Mouse (Mus musculus) forebrain, embryonic 13.5 days (tissue): ENCODE measurements around the gene Prmt3. TPM values are rescaled to one million over a fixed set of nuclear protein-coding genes. Genes with fewer than 3 reads are reported as not detected.

ENCODE experiments used
- ATAC-seq: fragments of 200-750 bp; cut with Nextera tagmentation; 2 replicates; pipeline ENCODE4 v1.8.0; 2017
- H3K27ac ChIP-seq: fragments of 300-500 bp; sonication (generic); 2 replicates; pipeline ENCODE4 v1.5.1; 2015; ENCODE audit warnings: inconsistent platforms, mild to moderate bottlenecking, moderate library complexity
- H3K27me3 ChIP-seq: fragments of 300-500 bp; sonication (generic); 2 replicates; pipeline ENCODE4 v1.6.1; 2015; ENCODE audit warnings: mild to moderate bottlenecking, inconsistent platforms
- H3K36me3 ChIP-seq: fragments of 300-500 bp; sonication (generic); 2 replicates; pipeline ENCODE4 v1.6.1; 2015; ENCODE audit warnings: mild to moderate bottlenecking, inconsistent platforms; ENCODE audit not compliant: poor library complexity, severe bottlenecking
- H3K4me1 ChIP-seq: fragments of 300-500 bp; sonication (generic); 2 replicates; pipeline ENCODE4 v1.6.1; 2015; ENCODE audit warnings: inconsistent platforms
- H3K4me2 ChIP-seq: fragments of 300-500 bp; sonication (generic); 2 replicates; pipeline ENCODE4 v1.6.1; 2015; ENCODE audit warnings: inconsistent platforms, mild to moderate bottlenecking, moderate library complexity
- H3K4me3 ChIP-seq: fragments of 300-500 bp; sonication (generic); 2 replicates; pipeline ENCODE4 v1.5.1; 2015; ENCODE audit warnings: mild to moderate bottlenecking, inconsistent platforms
- H3K9ac ChIP-seq: fragments of 300-500 bp; sonication (generic); 2 replicates; pipeline ENCODE4 v1.6.1; 2015; ENCODE audit warnings: mild to moderate bottlenecking, inconsistent platforms
- H3K9me3 ChIP-seq: fragments of 300-500 bp; sonication (generic); replicated peaks from 2 replicates; pipeline ENCODE4 v1.6.1; 2016; ENCODE audit warnings: inconsistent platforms
- WGBS: fragments of 180-500 bp; shearing (Covaris S2); methylation state at CpG from one replicate; pipeline ENCODE4 v1.1.7; 2015; 5-methylcytosine and 5-hydroxymethylcytosine counted together
- polyA plus RNA-seq: library from polyadenylated mRNA; unstranded; fragments of >200 nt; fragmentation: Nextera tagmentation; extraction: Ambion mirVana; gene quantifications from 2 replicates; pipeline ENCODE4 v1.2.1, GENCODE M21; 2015

The Prmt3 gene
- polyA plus RNA-seq: 47.6 and 53.3 TPM in 2 replicates

GRCm38 (mm10) chr7:49778114-49778901 lies at the start of gene Prmt3:
Gene Prmt3 (plus strand): TSS chr7:49778346.
- Histone ChIP-seq H3K9ac (peak within 1 kb of the TSS; percentile 72), H3K27ac (peak within 1 kb of the TSS; percentile 66), H3K36me3 (peaks cover 15% of the 10 kb centered on the region), H3K27me3 (0 out of 2 replicates have a peak, but pooled peaks cover 4% of the 10 kb centered on the region), H3K9me3 (no peaks in the 10 kb centered on the region), H3K4me1 (peaks cover 18% of the 10 kb centered on the region), H3K4me3 (peak within 1 kb of the TSS; percentile 63), H3K4me2 (peak within 1 kb of the TSS; percentile 65)
- under 1% methylated on average over 76 of the region's 92 CpGs for WGBS
- ATAC-seq: peak; percentile 97

- peaks cover 7% of the 10 kb centered on the region for H3K4me1 ChIP-seq
- no peak overlapping the region for H3K4me2 ChIP-seq
- H3K27me3 ChIP-seq: peaks cover 66% of the 10 kb centered on the region
- no peaks in the 10 kb centered on the region for H3K9me3 ChIP-seq
- H3K4me3 ChIP-seq: no peak overlapping the region
- WGBS: 56% methylated on average over 4 of the region's 4 CpGs
- H3K9ac ChIP-seq: no peak overlapping the region
- H3K36me3 ChIP-seq: no peaks in the 10 kb centered on the region
- no peak overlapping the region for H3K27ac ChIP-seq
- ATAC-seq: no peak
These were observed 43.8 kb upstream of the Prmt3 start for GRCm38 (mm10) chr7:49734342-49734741.

GRCm38 (mm10) chr7:49739448-49739847 lies 38.7 kb upstream of the Prmt3 start:
- Histone ChIP-seq H3K4me2 (0 out of 2 replicates have a peak overlapping the region, but pooled peaks have one; percentile 8), H3K4me3 (no peak overlapping the region), H3K9ac (0 out of 2 replicates have a peak overlapping the region, but pooled peaks have one; percentile 30), H3K36me3 (no peaks in the 10 kb centered on the region), H3K4me1 (peaks cover 27% of the 10 kb centered on the region), H3K9me3 (no peaks in the 10 kb centered on the region), H3K27me3 (peaks cover 76% of the 10 kb centered on the region), H3K27ac (no peak overlapping the region)
- WGBS: 14% methylated on average over 8 of the region's 8 CpGs
- peak; percentile 53; the same call in 1 of the 2 replicates for ATAC-seq

- H3K27ac ChIP-seq: no peak overlapping the region
- H3K4me3 ChIP-seq: no peak overlapping the region
- no peaks in the 10 kb centered on the region for H3K9me3 ChIP-seq
- no peaks in the 10 kb centered on the region for H3K36me3 ChIP-seq
- no peak for ATAC-seq
- peaks cover 90% of the 10 kb centered on the region for H3K27me3 ChIP-seq
- 33% methylated on average over 5 of the region's 5 CpGs for WGBS
- peaks cover 27% of the 10 kb centered on the region for H3K4me1 ChIP-seq
- no peak overlapping the region for H3K4me2 ChIP-seq
- H3K9ac ChIP-seq: no peak overlapping the region
These were observed 36.7 kb upstream of the Prmt3 start for GRCm38 (mm10) chr7:49741474-49741873.

GRCm38 (mm10) chr7:49741923-49742322 lies 36.2 kb upstream of the Prmt3 start:
- Histone ChIP-seq H3K27me3 (peaks cover 90% of the 10 kb centered on the region), H3K4me1 (peaks cover 27% of the 10 kb centered on the region), H3K9ac (no peak overlapping the region), H3K36me3 (no peaks in the 10 kb centered on the region), H3K9me3 (no peaks in the 10 kb centered on the region), H3K4me3 (no peak overlapping the region), H3K4me2 (no peak overlapping the region), H3K27ac (no peak overlapping the region)
- WGBS: 5% methylated on average over 10 of the region's 10 CpGs
- ATAC-seq: no peak

- WGBS: 7% methylated on average over 4 of the region's 4 CpGs
- no peak overlapping the region for H3K9ac ChIP-seq
- no peaks in the 10 kb centered on the region for H3K9me3 ChIP-seq
- H3K4me3 ChIP-seq: no peak overlapping the region
- H3K36me3 ChIP-seq: no peaks in the 10 kb centered on the region
- ATAC-seq: 0 out of 2 replicates have a peak, but pooled peaks have one; percentile 26
- H3K27ac ChIP-seq: no peak overlapping the region
- H3K27me3 ChIP-seq: peaks cover 93% of the 10 kb centered on the region
- H3K4me2 ChIP-seq: no peak overlapping the region
- no peaks in the 10 kb centered on the region for H3K4me1 ChIP-seq
These were observed 27.0 kb upstream of the Prmt3 start for GRCm38 (mm10) chr7:49751148-49751547.

GRCm38 (mm10) chr7:49752730-49753506 lies 25.2 kb upstream of the Prmt3 start:
- WGBS: 29% methylated on average over 25 of the region's 25 CpGs
- ATAC-seq: 0 out of 2 replicates have a peak, but pooled peaks have one; percentile 28
- no peak overlapping the region for H3K4me3 ChIP-seq

GRCm38 (mm10) chr7:49754767-49755166 lies 23.4 kb upstream of the Prmt3 start:
- peaks cover 97% of the 10 kb centered on the region for H3K27me3 ChIP-seq
- WGBS: 5% methylated on average over 9 of the region's 9 CpGs
- H3K36me3 ChIP-seq: no peaks in the 10 kb centered on the region
- no peak overlapping the region for H3K9ac ChIP-seq
- no peak overlapping the region for H3K27ac ChIP-seq
- H3K4me1 ChIP-seq: peaks cover 6% of the 10 kb centered on the region; the same call in 1 of the 2 replicates
- no peak overlapping the region for H3K4me2 ChIP-seq
- no peak overlapping the region for H3K4me3 ChIP-seq
- ATAC-seq: 0 out of 2 replicates have a peak, but pooled peaks have one; percentile 28
- H3K9me3 ChIP-seq: 0 out of 2 replicates have a peak, but pooled peaks cover 2% of the 10 kb centered on the region

More at GRCm38 (mm10) chr7:49752730-49753506, 25.2 kb upstream of the Prmt3 start:
- Histone ChIP-seq H3K27ac (no peak overlapping the region), H3K9me3 (no peaks in the 10 kb centered on the region), H3K27me3 (peaks cover 91% of the 10 kb centered on the region), H3K36me3 (no peaks in the 10 kb centered on the region), H3K4me1 (no peaks in the 10 kb centered on the region), H3K9ac (no peak overlapping the region), H3K4me2 (no peak overlapping the region)

GRCm38 (mm10) chr7:49758934-49759571 lies 19.1 kb upstream of the Prmt3 start, which contains the start of gene Htatip2:
Gene Htatip2 (plus strand): TSS chr7:49759115.
- peak within 1 kb of the TSS; percentile 64 for H3K4me2 ChIP-seq
- peak within 1 kb of the TSS; percentile 41 for H3K4me3 ChIP-seq
- H3K36me3 ChIP-seq: no peaks in the 10 kb centered on the region
- H3K27ac ChIP-seq: no peak within 1 kb of the TSS
- 0 out of 2 replicates have a peak, but pooled peaks cover 2% of the 10 kb centered on the region for H3K9me3 ChIP-seq
- H3K9ac ChIP-seq: peak within 1 kb of the TSS; percentile 41
- H3K4me1 ChIP-seq: peaks cover 6% of the 10 kb centered on the region; the same call in 1 of the 2 replicates
- peak; percentile 79 for ATAC-seq
- peaks cover 86% of the 10 kb centered on the region for H3K27me3 ChIP-seq
- WGBS: 3% methylated on average over 25 of the region's 42 CpGs

GRCm38 (mm10) chr7:49762605-49763004 lies 15.5 kb upstream of the Prmt3 start:
- Histone ChIP-seq H3K9ac (no peak overlapping the region), H3K4me1 (peaks cover 6% of the 10 kb centered on the region; the same call in 1 of the 2 replicates), H3K9me3 (0 out of 2 replicates have a peak, but pooled peaks cover 2% of the 10 kb centered on the region), H3K27me3 (peaks cover 84% of the 10 kb centered on the region), H3K4me3 (no peak overlapping the region), H3K36me3 (no peaks in the 10 kb centered on the region), H3K27ac (no peak overlapping the region), H3K4me2 (no peak overlapping the region)
- no peak for ATAC-seq
- 66% methylated on average over 13 of the region's 13 CpGs for WGBS

- Histone ChIP-seq H3K9ac (no peak overlapping the region), H3K4me3 (no peak overlapping the region), H3K27ac (no peak overlapping the region), H3K36me3 (no peaks in the 10 kb centered on the region), H3K9me3 (0 out of 2 replicates have a peak, but pooled peaks cover 2% of the 10 kb centered on the region), H3K4me2 (no peak overlapping the region), H3K27me3 (peaks cover 75% of the 10 kb centered on the region), H3K4me1 (peaks cover 4% of the 10 kb centered on the region; the same call in 1 of the 2 replicates)
- ATAC-seq: no peak
- 79% methylated on average over 10 of the region's 10 CpGs for WGBS
These were observed 14.0 kb upstream of the Prmt3 start for GRCm38 (mm10) chr7:49764011-49764716.
